Mouse (Mus musculus): ENCODE data around the gene Apba3. TPM values are rescaled to one million over a fixed set of nuclear protein-coding genes. Genes with fewer than 3 reads are reported as not detected.
A peak's percentile ranks its signal among the peaks of the same experiment; 100 is the strongest.

Gene Apba3
- polyA plus RNA-seq, 1 experiment from 2014 or later = 61.9 TPM

Small RNA genes within 50 kb of the gene (microRNA-seq; reads per million reads assigned to microRNA genes)
- 7.2 reads per million, percentile 24 among the genes with 10 or more reads in this experiment for gene Mir3057

Other genes starting within 250 kb of the Apba3 start
- gene Diras1, start 241.3 kb upstream of the Apba3 start, polyA plus RNA-seq (2015; fragmentation: Nextera tagmentation; extraction: Ambion mirVana) = 0.80 and 1.0 TPM in 2 replicates
- 22.6 and 22.7 TPM in 2 replicates for gene Slc39a3, start 229.5 kb upstream of the Apba3 start, polyA plus RNA-seq (2015; fragmentation: Nextera tagmentation; extraction: Ambion mirVana)
- 218 and 222 TPM in 2 replicates for gene Sgta, start 206.8 kb upstream of the Apba3 start, polyA plus RNA-seq (2015; fragmentation: Nextera tagmentation; extraction: Ambion mirVana)
- 58.2 and 60.9 TPM in 2 replicates for gene Thop1, start 196.9 kb upstream of the Apba3 start, polyA plus RNA-seq (2015; fragmentation: Nextera tagmentation; extraction: Ambion mirVana)
- 0.53 and 1.5 TPM in 2 replicates for gene Creb3l3, start 168.1 kb upstream of the Apba3 start, polyA plus RNA-seq (2015; fragmentation: Nextera tagmentation; extraction: Ambion mirVana)
- gene Map2k2, start 161.0 kb upstream of the Apba3 start, polyA plus RNA-seq (2015; fragmentation: Nextera tagmentation; extraction: Ambion mirVana) = 196 and 213 TPM in 2 replicates
- 27.0 and 27.9 TPM in 2 replicates for gene Zbtb7a, start 131.7 kb upstream of the Apba3 start, polyA plus RNA-seq (2015; fragmentation: Nextera tagmentation; extraction: Ambion mirVana)
- 58.1 and 60.9 TPM in 2 replicates for gene Pias4, start 99.0 kb upstream of the Apba3 start, polyA plus RNA-seq (2015; fragmentation: Nextera tagmentation; extraction: Ambion mirVana)
- gene Eef2, start 90.3 kb upstream of the Apba3 start, polyA plus RNA-seq (2015; fragmentation: Nextera tagmentation; extraction: Ambion mirVana) = 622 and 633 TPM in 2 replicates
- 57.1 and 60.1 TPM in 2 replicates for gene Dapk3, start 84.0 kb upstream of the Apba3 start, polyA plus RNA-seq (2015; fragmentation: Nextera tagmentation; extraction: Ambion mirVana)
- not detected in 2 replicates for gene 4930442H23Rik, start 83.1 kb upstream of the Apba3 start, polyA plus RNA-seq (2015; fragmentation: Nextera tagmentation; extraction: Ambion mirVana)
- not detected in 2 replicates for gene Nmrk2, start 64.9 kb upstream of the Apba3 start, polyA plus RNA-seq (2015; fragmentation: Nextera tagmentation; extraction: Ambion mirVana)
- gene Atcay, start 36.1 kb upstream of the Apba3 start, polyA plus RNA-seq (2015; fragmentation: Nextera tagmentation; extraction: Ambion mirVana) = 1.3 and 1.8 TPM in 2 replicates
- 11.8 and 12.0 TPM in 2 replicates for gene Zfr2, start 33.8 kb upstream of the Apba3 start, polyA plus RNA-seq (2015; fragmentation: Nextera tagmentation; extraction: Ambion mirVana)
- gene Matk, start 14.0 kb upstream of the Apba3 start, polyA plus RNA-seq (2015; fragmentation: Nextera tagmentation; extraction: Ambion mirVana) = 7.0 and 7.4 TPM in 2 replicates
- 197 and 202 TPM in 2 replicates for gene Mrpl54, start within 50 bp of the Apba3 start, polyA plus RNA-seq (2015; fragmentation: Nextera tagmentation; extraction: Ambion mirVana)
- 5.0 and 7.2 TPM in 2 replicates for gene Tjp3, start 24.6 kb downstream of the Apba3 start, polyA plus RNA-seq (2015; fragmentation: Nextera tagmentation; extraction: Ambion mirVana)
- gene Pip5k1c, start 26.0 kb downstream of the Apba3 start, polyA plus RNA-seq (2015; fragmentation: Nextera tagmentation; extraction: Ambion mirVana) = 56.0 and 57.6 TPM in 2 replicates
- gene Cactin, start 54.1 kb downstream of the Apba3 start, polyA plus RNA-seq (2015; fragmentation: Nextera tagmentation; extraction: Ambion mirVana) = 43.2 and 46.9 TPM in 2 replicates
- 7.1 and 7.3 TPM in 2 replicates for gene Tbxa2r, start 61.8 kb downstream of the Apba3 start, polyA plus RNA-seq (2015; fragmentation: Nextera tagmentation; extraction: Ambion mirVana)
- gene Gipc3, start 76.3 kb downstream of the Apba3 start, polyA plus RNA-seq (2015; fragmentation: Nextera tagmentation; extraction: Ambion mirVana) = 0.13 TPM in 1 of 2 replicates, not detected in the other
- 109 and 113 TPM in 2 replicates for gene Hmg20b, start 83.5 kb downstream of the Apba3 start, polyA plus RNA-seq (2015; fragmentation: Nextera tagmentation; extraction: Ambion mirVana)
- 10.7 and 11.0 TPM in 2 replicates for gene Mfsd12, start 90.5 kb downstream of the Apba3 start, polyA plus RNA-seq (2015; fragmentation: Nextera tagmentation; extraction: Ambion mirVana)
- gene 4930404N11Rik, start 98.9 kb downstream of the Apba3 start, polyA plus RNA-seq (2015; fragmentation: Nextera tagmentation; extraction: Ambion mirVana) = 1.0 and 1.2 TPM in 2 replicates
- gene Fzr1, start 111.6 kb downstream of the Apba3 start, polyA plus RNA-seq (2015; fragmentation: Nextera tagmentation; extraction: Ambion mirVana) = 102 and 119 TPM in 2 replicates
- 67.8 and 71.8 TPM in 2 replicates for gene Dohh, start 117.5 kb downstream of the Apba3 start, polyA plus RNA-seq (2015; fragmentation: Nextera tagmentation; extraction: Ambion mirVana)
- 4.1 and 5.0 TPM in 2 replicates for gene Gm48551, start 117.5 kb downstream of the Apba3 start, polyA plus RNA-seq (2015; fragmentation: Nextera tagmentation; extraction: Ambion mirVana)
- 1.2 and 1.5 TPM in 2 replicates for gene Gm48552, start 122.0 kb downstream of the Apba3 start, polyA plus RNA-seq (2015; fragmentation: Nextera tagmentation; extraction: Ambion mirVana)
- gene Smim24, start 126.1 kb downstream of the Apba3 start, polyA plus RNA-seq (2015; fragmentation: Nextera tagmentation; extraction: Ambion mirVana) = 3.1 and 7.1 TPM in 2 replicates
- gene Nfic, start 188.7 kb downstream of the Apba3 start, polyA plus RNA-seq (2015; fragmentation: Nextera tagmentation; extraction: Ambion mirVana) = 87.0 and 96.1 TPM in 2 replicates
- gene Celf5, start 215.7 kb downstream of the Apba3 start, polyA plus RNA-seq (2015; fragmentation: Nextera tagmentation; extraction: Ambion mirVana) = 2.1 and 2.5 TPM in 2 replicates
- gene Ncln, start 229.4 kb downstream of the Apba3 start, polyA plus RNA-seq (2015; fragmentation: Nextera tagmentation; extraction: Ambion mirVana) = 82.3 and 87.9 TPM in 2 replicates
- 0.25 and 0.31 TPM in 2 replicates for gene S1pr4, start 233.2 kb downstream of the Apba3 start, polyA plus RNA-seq (2015; fragmentation: Nextera tagmentation; extraction: Ambion mirVana)

All from embryonic facial prominence, embryonic 13.5 days (tissue).